Mouse (Mus musculus) kidney, embryonic 16.5 days (tissue): ENCODE data around the gene Tprkb. TPM values are rescaled to one million over a fixed set of nuclear protein-coding genes. Genes with fewer than 3 reads are reported as not detected.
"Not testable (repeated sequence)": the region's sequence is repeated elsewhere in the genome, so short reads cannot be mapped to it uniquely, and the experiment has no call there.

Experiments
- ATAC-seq: fragments of 200-750 bp; cut with Nextera tagmentation; 2 replicates; pipeline ENCODE4 v1.8.0; 2017; ENCODE audit warnings: moderate TSS enrichment; ENCODE audit not compliant: low FRiP score, low TSS enrichment
- H3K27ac ChIP-seq: fragments of 300-500 bp; sonication (generic); 2 replicates; pipeline ENCODE4 v1.5.1; 2014; ENCODE audit warnings: low read length
- H3K27me3 ChIP-seq: fragments of 300-500 bp; sonication (generic); 2 replicates; pipeline ENCODE4 v1.6.1; 2014; ENCODE audit warnings: low read length, control low read depth, mixed read lengths; ENCODE audit not compliant: insufficient read depth
- H3K36me3 ChIP-seq: fragments of 300-500 bp; sonication (generic); 2 replicates; pipeline ENCODE4 v1.6.1; 2014; ENCODE audit warnings: low read length, control low read depth, mixed read lengths; ENCODE audit not compliant: insufficient read depth
- H3K4me1 ChIP-seq: fragments of 300-500 bp; sonication (generic); 2 replicates; pipeline ENCODE4 v1.6.1; 2014; ENCODE audit warnings: low read length, control low read depth, mixed read lengths; ENCODE audit not compliant: insufficient read depth
- H3K4me2 ChIP-seq: fragments of 300-500 bp; sonication (generic); replicated peaks from 2 replicates; pipeline ENCODE4 v1.6.1; 2014; ENCODE audit warnings: low read depth, low read length
- H3K4me3 ChIP-seq: fragments of 300-500 bp; sonication (generic); 2 replicates; pipeline ENCODE4 v1.5.1; 2014; ENCODE audit warnings: mild to moderate bottlenecking, low read length
- H3K9ac ChIP-seq: fragments of 300-500 bp; sonication (generic); replicated peaks from 2 replicates; pipeline ENCODE4 v1.6.1; 2014; ENCODE audit warnings: low read length
- H3K9me3 ChIP-seq: fragments of 300-500 bp; sonication (generic); 2 replicates; pipeline ENCODE4 v1.6.1; 2016; ENCODE audit warnings: low read length, control low read depth
- WGBS: fragments of 180-500 bp; shearing (Covaris S2); extraction: QIAGEN DNeasy Blood & Tissue Kit; methylation state at CpG from one replicate; pipeline ENCODE4 v1.1.7; 2014; 5-methylcytosine and 5-hydroxymethylcytosine counted together
- polyA plus RNA-seq: library from polyadenylated mRNA; unstranded; fragments of >200 nt; fragmentation: Nextera tagmentation; extraction: Ambion mirVana; gene quantifications from 2 replicates; pipeline ENCODE4 v1.2.1, GENCODE M21; 2015

Gene Tprkb
- polyA plus RNA-seq: 35.3 and 41.1 TPM in 2 replicates

- H3K36me3 ChIP-seq: no peaks in the 10 kb centered on the region
- 87% methylated on average over 3 of the region's 3 CpGs for WGBS
- no peak within 1 kb of the TSS for H3K4me3 ChIP-seq
- no peaks in the 10 kb centered on the region for H3K9me3 ChIP-seq
- H3K27me3 ChIP-seq: no peaks in the 10 kb centered on the region
- no peak within 1 kb of the TSS for H3K9ac ChIP-seq
- no peak within 1 kb of the TSS for H3K27ac ChIP-seq
- H3K4me1 ChIP-seq: peaks cover 8% of the 10 kb centered on the region
- no peak within 1 kb of the TSS for H3K4me2 ChIP-seq
- no peak for ATAC-seq
These were observed at the start of gene Tprkb for GRCm38 (mm10) chr6:85911587-85911986. Tprkb (plus strand) TSS chr6:85911865.

DNA sequence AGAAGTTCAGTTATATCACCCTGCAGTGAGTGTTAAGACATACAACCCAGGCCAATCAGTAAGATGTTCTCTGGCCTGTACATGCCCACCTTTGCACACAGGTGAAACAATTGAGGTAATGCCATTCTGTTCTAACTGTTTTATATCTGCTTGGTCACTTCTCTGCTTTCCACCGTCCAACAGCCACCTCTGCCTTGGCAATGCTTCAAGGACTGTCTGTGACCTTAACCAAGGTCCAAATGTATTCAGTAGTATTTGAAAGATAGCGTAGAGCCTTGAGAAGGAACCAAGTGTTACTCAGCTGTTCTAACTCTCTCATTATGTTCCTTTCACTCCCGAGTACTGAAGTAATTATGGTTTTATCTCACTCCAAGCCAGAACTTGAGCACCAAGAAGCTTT lies 49.1 kb upstream of the Tprkb start:
- no peak for ATAC-seq
- Histone ChIP-seq H3K36me3 (no peaks in the 10 kb centered on the region), H3K4me2 (no peak overlapping the region), H3K4me3 (no peak overlapping the region), H3K9ac (no peak overlapping the region), H3K9me3 (no peaks in the 10 kb centered on the region), H3K27ac (no peak overlapping the region), H3K4me1 (no peaks in the 10 kb centered on the region), H3K27me3 (no peaks in the 10 kb centered on the region)
- 83% methylated on average over 3 of the region's 3 CpGs for WGBS

- Histone ChIP-seq H3K27ac (no peak overlapping the region), H3K4me1 (no peaks in the 10 kb centered on the region), H3K9me3 (no peaks in the 10 kb centered on the region), H3K27me3 (no peaks in the 10 kb centered on the region), H3K4me2 (no peak overlapping the region), H3K9ac (no peak overlapping the region), H3K36me3 (no peaks in the 10 kb centered on the region), H3K4me3 (no peak overlapping the region)
- no peak for ATAC-seq
- 89% methylated on average over 2 of the region's 2 CpGs for WGBS
These were observed 48.5 kb upstream of the Tprkb start for GRCm38 (mm10) chr6:85863136-85863535.

DNA sequence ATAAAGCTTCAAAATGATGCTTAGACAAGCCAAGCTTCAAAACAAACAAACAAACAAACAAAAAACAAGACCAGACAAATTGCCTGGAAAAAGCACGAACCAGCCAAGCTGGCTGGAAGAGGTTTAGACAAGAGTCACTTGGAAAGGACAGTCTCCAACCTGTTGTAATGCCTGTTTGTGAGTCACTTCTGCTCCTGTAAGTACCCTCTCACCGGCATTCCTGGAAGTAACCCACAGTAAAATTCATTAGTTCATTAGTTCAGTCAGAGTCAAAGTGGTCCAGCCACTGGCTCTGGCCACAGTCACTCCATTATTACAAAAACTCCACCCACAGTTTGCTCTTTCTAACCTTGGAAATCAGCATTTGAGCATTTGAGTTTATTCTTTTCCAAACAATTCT lies 47.8 kb upstream of the Tprkb start:
- H3K27ac ChIP-seq: no peak overlapping the region
- H3K9ac ChIP-seq: no peak overlapping the region
- ATAC-seq: no peak
- H3K27me3 ChIP-seq: no peaks in the 10 kb centered on the region
- 79% methylated on average over 2 of the region's 2 CpGs for WGBS
- no peak overlapping the region for H3K4me2 ChIP-seq
- H3K4me1 ChIP-seq: peaks cover 6% of the 10 kb centered on the region; the same call in 1 of the 2 replicates
- H3K9me3 ChIP-seq: no peaks in the 10 kb centered on the region
- H3K4me3 ChIP-seq: no peak overlapping the region
- H3K36me3 ChIP-seq: no peaks in the 10 kb centered on the region

GRCm38 (mm10) chr6:85864900-85865639 lies 46.6 kb upstream of the Tprkb start:
- H3K4me3 ChIP-seq, H3K4me1 ChIP-seq, H3K36me3 ChIP-seq, ATAC-seq, H3K27me3 ChIP-seq, H3K9me3 ChIP-seq, H3K4me2 ChIP-seq, H3K27ac ChIP-seq, H3K9ac ChIP-seq: not testable (repeated sequence)
- 81% methylated on average over 5 of the region's 7 CpGs for WGBS

DNA sequence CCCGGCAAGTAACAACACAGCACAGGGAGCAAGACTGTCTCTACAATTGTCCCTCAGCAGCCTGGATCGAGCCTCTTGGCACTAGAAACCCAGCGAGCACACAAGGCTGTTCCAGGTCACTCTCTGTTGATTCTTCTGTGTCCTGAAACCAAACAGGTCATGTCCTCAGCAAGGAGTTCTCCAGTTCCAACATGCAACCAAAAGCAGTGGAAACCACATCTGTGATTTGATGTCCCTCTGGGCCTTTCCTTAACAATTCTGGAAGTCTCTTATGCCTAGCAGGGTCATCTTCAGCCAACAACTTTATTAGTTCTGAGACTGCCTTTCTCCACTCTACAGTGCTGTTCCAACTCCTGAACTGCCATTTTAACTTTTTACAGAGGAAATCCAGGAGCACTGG lies 45.5 kb upstream of the Tprkb start:
- not testable (repeated sequence) for H3K27ac ChIP-seq, H3K36me3 ChIP-seq, H3K4me2 ChIP-seq, H3K9ac ChIP-seq, H3K9me3 ChIP-seq, H3K27me3 ChIP-seq, H3K4me3 ChIP-seq, ATAC-seq, H3K4me1 ChIP-seq
- 88% methylated on average over 3 of the region's 3 CpGs for WGBS

GRCm38 (mm10) chr6:85866995-85867394 lies 44.7 kb upstream of the Tprkb start:
- H3K9ac ChIP-seq, H3K36me3 ChIP-seq, H3K27ac ChIP-seq, H3K4me2 ChIP-seq, ATAC-seq, H3K4me1 ChIP-seq, H3K4me3 ChIP-seq, H3K27me3 ChIP-seq, H3K9me3 ChIP-seq: not testable (repeated sequence)
- WGBS: 80% methylated on average over 1 of the region's 1 CpGs

DNA sequence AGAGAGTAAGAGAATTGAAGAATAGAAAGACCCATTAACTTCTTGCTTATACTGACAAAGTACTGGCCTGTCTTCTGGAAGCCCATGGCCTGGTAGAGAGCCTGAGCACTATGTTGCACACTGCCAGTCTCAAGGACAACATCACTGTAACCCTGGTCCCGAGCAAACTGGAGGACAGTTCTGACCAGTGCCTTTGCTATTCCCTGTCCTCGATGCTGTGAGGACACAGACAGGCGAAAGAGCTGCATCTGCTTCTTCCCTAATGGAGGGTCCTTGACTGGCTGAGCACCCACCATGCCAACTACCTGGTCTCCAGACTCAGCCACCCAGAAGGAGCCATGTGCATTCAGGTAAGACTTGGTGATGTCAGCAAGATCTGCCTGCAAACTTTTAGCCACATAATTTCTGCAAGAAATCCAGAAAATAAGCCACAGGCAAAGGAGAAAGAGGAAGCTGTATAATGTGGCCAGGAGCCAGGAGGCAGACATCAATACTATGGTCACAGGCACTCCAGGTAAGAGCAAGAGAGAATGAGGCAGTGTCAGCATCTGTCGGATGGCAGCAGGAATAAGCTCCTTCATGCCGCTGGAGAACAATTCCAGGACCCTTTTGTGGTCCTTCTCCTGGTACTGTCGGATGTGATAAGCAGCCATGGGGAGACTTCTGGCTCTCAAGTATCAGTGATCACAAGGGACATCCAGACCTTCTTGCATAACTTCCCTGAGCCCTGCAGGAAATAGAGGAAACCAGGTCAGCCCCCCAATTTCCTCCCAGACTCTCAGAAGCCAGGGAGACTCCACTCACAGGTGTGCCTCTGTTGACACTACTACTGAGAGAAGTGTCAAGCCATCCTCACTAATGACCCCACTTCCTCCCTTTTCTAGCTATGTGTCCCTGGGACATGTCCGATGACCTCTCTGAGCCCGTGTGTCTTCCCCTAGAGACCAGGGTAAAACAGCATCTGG lies 43.7 kb upstream of the Tprkb start:
- Histone ChIP-seq H3K4me3 (no peak overlapping the region), H3K36me3 (no peaks in the 10 kb centered on the region), H3K9me3 (no peaks in the 10 kb centered on the region), H3K27me3 (no peaks in the 10 kb centered on the region), H3K4me1 (peaks cover 8% of the 10 kb centered on the region; the same call in 1 of the 2 replicates), H3K27ac (no peak overlapping the region), H3K9ac (no peak overlapping the region), H3K4me2 (peak overlapping the region; percentile 23; the same call in 1 of the 2 replicates)
- WGBS: 68% methylated on average over 8 of the region's 8 CpGs
- ATAC-seq: peak; percentile 46; the same call in 1 of the 2 replicates

DNA sequence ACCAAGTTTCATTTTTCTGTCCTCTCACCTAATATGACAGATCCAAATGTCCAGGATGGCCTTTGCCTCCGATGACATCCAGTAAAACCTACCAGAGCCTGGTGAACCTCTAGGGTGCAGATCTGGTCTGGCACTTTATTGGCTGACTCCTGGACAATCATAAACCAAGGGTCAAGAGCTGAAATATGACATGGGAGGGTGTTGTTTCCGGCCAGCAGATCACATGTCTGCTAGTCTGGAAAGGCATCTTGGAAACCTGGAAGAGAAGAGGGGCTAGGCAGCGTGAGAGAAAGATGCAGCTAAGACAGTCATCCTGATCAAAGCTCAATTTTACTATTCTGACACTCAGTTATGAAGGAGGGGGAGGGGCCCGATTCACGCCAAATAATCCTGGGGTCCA lies 42.7 kb upstream of the Tprkb start, which contains the start of gene Nat8f2:
Nat8f2 (minus strand) TSS at position 153 of the 400 bp plus-strand sequence.
- WGBS: 45% methylated on average over 5 of the region's 5 CpGs
- not testable (repeated sequence) for H3K4me1 ChIP-seq, H3K27ac ChIP-seq, H3K36me3 ChIP-seq, H3K9me3 ChIP-seq, H3K9ac ChIP-seq, H3K27me3 ChIP-seq, H3K4me3 ChIP-seq
- ATAC-seq: peak; percentile 23; the same call in 1 of the 2 replicates
- H3K4me2 ChIP-seq: peak within 1 kb of the TSS; percentile 23; the same call in 1 of the 2 replicates
